Mouse (Mus musculus) limb, embryonic 11.5 days (tissue): ENCODE data around the gene Wdr59. TPM values are rescaled to one million over a fixed set of nuclear protein-coding genes. Genes with fewer than 3 reads are reported as not detected.

Experiments used
- ATAC-seq: fragments of 200-750 bp; cut with Nextera tagmentation; 2 replicates; pipeline ENCODE4 v1.8.0; 2017; ENCODE audit warnings: low read depth; ENCODE audit not compliant: insufficient number of reproducible peaks, low FRiP score, low TSS enrichment
- DNase-seq: peaks from one replicate; pipeline ENCODE4 v3.0.0-alpha.2; 2015; ENCODE audit warnings: low spot score
- H3K27ac ChIP-seq: fragments of 300-500 bp; sonication (generic); replicated peaks from 2 replicates; pipeline ENCODE4 v1.5.1; 2014; ENCODE audit warnings: low read depth, mild to moderate bottlenecking, low read length
- H3K27me3 ChIP-seq: fragments of 300-500 bp; sonication (generic); 2 replicates; pipeline ENCODE4 v1.6.1; 2014; ENCODE audit warnings: mild to moderate bottlenecking, low read length, mixed read lengths; ENCODE audit not compliant: control insufficient read depth, insufficient read depth
- H3K36me3 ChIP-seq: fragments of 300-500 bp; sonication (generic); 2 replicates; pipeline ENCODE4 v1.6.1; 2014; ENCODE audit warnings: mild to moderate bottlenecking, low read length, moderate library complexity, mixed read lengths; ENCODE audit not compliant: control insufficient read depth, insufficient read depth
- H3K4me1 ChIP-seq: fragments of 300-500 bp; sonication (generic); 2 replicates; pipeline ENCODE4 v1.6.1; 2014; ENCODE audit warnings: low read length, mixed read lengths; ENCODE audit not compliant: control insufficient read depth, insufficient read depth
- H3K4me2 ChIP-seq: fragments of 300-500 bp; sonication (generic); 2 replicates; pipeline ENCODE4 v1.6.1; 2014; ENCODE audit warnings: low read depth, mild to moderate bottlenecking, moderate library complexity; ENCODE audit not compliant: severe bottlenecking
- H3K4me3 ChIP-seq: fragments of 300-500 bp; sonication (generic); 2 replicates; pipeline ENCODE4 v1.5.1; 2014; ENCODE audit warnings: low read depth, low read length
- H3K9ac ChIP-seq: fragments of 300-500 bp; sonication (generic); 2 replicates; pipeline ENCODE4 v1.6.1; 2014; ENCODE audit warnings: mild to moderate bottlenecking, low read length
- H3K9me3 ChIP-seq: fragments of 300-500 bp; sonication (generic); 2 replicates; pipeline ENCODE4 v1.6.1; 2016; ENCODE audit warnings: low read length; ENCODE audit not compliant: control insufficient read depth
- WGBS: fragments of 180-500 bp; shearing (Covaris S2); extraction: QIAGEN DNeasy Blood & Tissue Kit; methylation state at CpG from one replicate; pipeline ENCODE4 v1.1.7; 2014; 5-methylcytosine and 5-hydroxymethylcytosine counted together
- polyA plus RNA-seq: library from polyadenylated mRNA; unstranded; fragments of >200 nt; fragmentation: Nextera tagmentation; extraction: Ambion mirVana; gene quantifications from 2 replicates; pipeline ENCODE4 v1.2.1, GENCODE M21; 2014

Wdr59 gene
- polyA plus RNA-seq, 1 experiment from 2014 or later, result 4.5 TPM

DNA sequence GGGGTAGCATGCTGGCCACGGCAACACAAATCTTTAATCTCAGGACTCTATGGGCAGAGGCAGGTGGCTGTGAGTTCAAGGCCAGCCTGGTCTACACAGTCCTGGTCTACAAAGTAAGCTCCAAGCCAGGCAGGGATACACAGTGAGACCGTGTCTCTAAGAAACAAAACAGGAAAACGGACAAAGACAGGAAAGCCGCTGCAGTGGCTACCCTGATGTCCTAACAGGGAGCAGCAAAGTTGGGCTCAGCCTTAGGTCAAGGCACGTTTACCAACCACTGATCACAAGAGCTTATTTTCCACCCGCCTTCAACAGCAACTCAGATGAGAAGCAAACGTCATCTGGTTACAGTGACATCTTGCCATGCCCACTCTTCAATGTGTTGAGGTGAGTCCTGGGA lies 25.6 kb downstream of the Wdr59 start:
- 89% methylated on average over 7 of the region's 7 CpGs for WGBS
- H3K4me2 ChIP-seq, result no peak overlapping the region
- no peak overlapping the region for H3K9ac ChIP-seq
- DNase-seq, result no peak
- H3K4me1 ChIP-seq, result no peaks in the 10 kb centered on the region
- no peaks in the 10 kb centered on the region for H3K27me3 ChIP-seq
- ATAC-seq, result no peak
- no peak overlapping the region for H3K4me3 ChIP-seq
- H3K27ac ChIP-seq, result no peak overlapping the region
- H3K9me3 ChIP-seq, result no peaks in the 10 kb centered on the region
- H3K36me3 ChIP-seq, result peaks cover 2% of the 10 kb centered on the region; the same call in 1 of the 2 replicates

DNA sequence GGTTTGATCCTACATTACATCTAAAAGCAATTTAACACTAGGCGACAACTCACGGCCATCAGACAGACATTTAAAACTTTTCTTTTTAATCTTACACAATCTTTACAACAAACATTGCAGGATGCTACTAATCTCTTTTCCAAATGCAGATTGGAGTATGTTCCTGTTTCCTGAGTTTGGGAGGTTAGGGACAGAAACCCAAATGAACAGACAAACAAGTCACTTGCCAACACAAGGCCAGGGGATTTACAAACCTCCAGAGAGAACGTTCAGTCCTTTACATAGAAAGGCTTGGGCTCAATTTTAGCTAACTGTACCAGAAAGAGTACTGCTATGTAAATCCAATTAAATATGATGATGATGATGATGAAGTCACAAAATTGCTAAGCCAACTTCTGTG lies 28.7 kb downstream of the Wdr59 start:
- H3K27me3 ChIP-seq, result no peaks in the 10 kb centered on the region
- H3K4me2 ChIP-seq, result no peak overlapping the region
- no peaks in the 10 kb centered on the region for H3K9me3 ChIP-seq
- DNase-seq (no peak), ATAC-seq (no peak)
- no peak overlapping the region for H3K4me3 ChIP-seq
- no peak overlapping the region for H3K27ac ChIP-seq
- peaks cover 2% of the 10 kb centered on the region; the same call in 1 of the 2 replicates for H3K36me3 ChIP-seq
- 93% methylated on average over 3 of the region's 3 CpGs for WGBS
- H3K4me1 ChIP-seq, result no peaks in the 10 kb centered on the region
- H3K9ac ChIP-seq, result no peak overlapping the region

DNA sequence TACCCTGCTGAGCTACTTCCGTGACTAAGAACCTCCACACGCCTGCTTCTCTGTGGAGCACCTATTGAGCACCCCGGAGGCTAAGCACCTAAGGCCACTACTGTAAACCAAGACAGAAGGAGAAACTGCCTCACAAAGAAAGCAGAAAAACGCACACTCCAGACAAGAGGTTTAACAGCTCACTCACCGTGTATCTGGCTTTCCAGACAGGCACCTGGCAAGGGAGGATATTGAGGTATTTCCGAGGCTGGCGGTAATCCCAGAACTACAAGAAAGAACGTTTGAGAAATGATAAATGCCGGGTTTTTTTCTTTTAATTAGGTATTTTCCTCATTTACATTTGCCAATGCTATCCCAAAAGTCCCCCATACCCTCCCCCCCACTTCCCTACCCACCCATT lies 29.4 kb downstream of the Wdr59 start:
- 92% methylated on average over 9 of the region's 9 CpGs for WGBS
- H3K36me3 ChIP-seq, result peaks cover 2% of the 10 kb centered on the region; the same call in 1 of the 2 replicates
- ATAC-seq (no peak), DNase-seq (no peak)
- no peak overlapping the region for H3K9ac ChIP-seq
- H3K9me3 ChIP-seq, result no peaks in the 10 kb centered on the region
- no peaks in the 10 kb centered on the region for H3K27me3 ChIP-seq
- no peaks in the 10 kb centered on the region for H3K4me1 ChIP-seq
- no peak overlapping the region for H3K4me2 ChIP-seq
- H3K27ac ChIP-seq, result no peak overlapping the region
- H3K4me3 ChIP-seq, result no peak overlapping the region

DNA sequence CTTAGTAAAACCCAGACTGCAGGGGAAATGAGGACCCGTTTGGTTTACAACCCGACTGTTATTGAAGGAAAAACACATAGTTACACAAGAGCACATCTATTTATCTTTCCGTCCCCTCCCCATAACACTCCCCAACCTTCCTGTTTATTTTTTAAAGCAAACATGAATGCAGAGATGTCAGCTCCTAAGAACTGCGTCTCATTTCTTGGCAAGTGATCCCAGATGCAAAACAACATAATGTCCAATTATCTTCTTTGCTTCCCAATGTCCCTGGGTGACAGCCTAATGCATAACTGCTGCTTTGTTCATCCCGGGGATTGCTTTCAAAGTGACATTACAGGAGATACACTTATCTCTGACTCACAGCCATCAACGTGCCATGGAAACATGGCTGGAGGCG lies 30.7 kb downstream of the Wdr59 start:
- Histone ChIP-seq H3K27ac (no peak overlapping the region), H3K9ac (no peak overlapping the region), H3K4me2 (no peak overlapping the region), H3K9me3 (no peaks in the 10 kb centered on the region), H3K36me3 (peaks cover 2% of the 10 kb centered on the region; the same call in 1 of the 2 replicates), H3K4me3 (no peak overlapping the region), H3K4me1 (no peaks in the 10 kb centered on the region), H3K27me3 (no peaks in the 10 kb centered on the region)
- 81% methylated on average over 7 of the region's 7 CpGs for WGBS
- ATAC-seq (no peak), DNase-seq (no peak)

DNA sequence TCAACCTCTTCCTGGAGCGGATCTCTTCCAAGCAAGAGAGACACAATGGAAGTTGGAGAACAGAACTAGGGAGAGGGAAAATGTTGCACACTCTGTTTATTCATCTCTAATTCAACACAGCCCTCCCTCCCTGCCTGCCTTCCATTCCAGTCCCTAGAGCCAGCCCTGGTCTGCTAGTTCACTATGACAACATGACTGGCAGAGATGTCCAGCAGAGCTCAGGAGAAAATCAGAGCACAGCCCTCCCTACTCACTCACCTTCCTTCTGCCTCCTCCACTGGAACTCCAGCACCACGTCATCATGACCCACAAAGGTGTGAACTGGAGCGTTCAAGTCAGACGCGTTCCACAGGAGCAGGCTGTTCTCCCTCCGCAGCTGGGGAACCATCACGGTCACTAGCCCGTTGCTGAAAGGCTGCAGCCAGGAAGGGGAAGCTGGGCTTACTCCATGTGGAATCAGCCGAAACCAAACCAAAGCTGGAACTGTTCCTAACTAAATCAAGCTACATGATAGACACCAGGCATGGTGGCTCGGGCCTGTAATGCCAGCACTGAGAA lies 31.8 kb downstream of the Wdr59 start:
- Histone ChIP-seq H3K4me2 (no peak overlapping the region), H3K27me3 (no peaks in the 10 kb centered on the region), H3K4me3 (no peak overlapping the region), H3K9ac (no peak overlapping the region), H3K36me3 (peaks cover 2% of the 10 kb centered on the region; the same call in 1 of the 2 replicates), H3K27ac (no peak overlapping the region), H3K4me1 (no peaks in the 10 kb centered on the region), H3K9me3 (no peaks in the 10 kb centered on the region)
- no peak for ATAC-seq
- WGBS, result 84% methylated on average over 10 of the region's 10 CpGs
- DNase-seq, result no peak

DNA sequence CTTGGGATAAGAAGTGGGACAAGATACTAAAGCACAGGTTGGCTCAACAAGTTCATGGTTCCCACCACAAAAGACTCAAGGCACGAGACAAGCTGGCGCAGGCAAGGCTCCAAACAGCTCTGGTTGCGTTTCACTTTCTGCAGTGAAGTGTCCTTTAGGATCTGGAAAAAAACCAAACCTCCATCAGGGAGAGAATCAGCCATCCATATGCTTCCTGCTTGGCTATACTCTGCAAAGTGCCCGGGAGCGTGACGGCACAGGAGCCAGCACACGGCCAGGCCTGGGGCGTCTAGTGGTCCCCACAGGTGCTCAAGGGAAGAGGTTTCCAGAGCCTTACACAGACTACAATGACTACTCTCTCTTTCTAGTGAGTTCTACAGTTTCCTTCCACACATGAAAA lies 41.2 kb downstream of the Wdr59 start:
- no peaks in the 10 kb centered on the region for H3K9me3 ChIP-seq
- no peaks in the 10 kb centered on the region for H3K4me1 ChIP-seq
- no peak overlapping the region for H3K27ac ChIP-seq
- WGBS, result 94% methylated on average over 8 of the region's 8 CpGs
- no peak for DNase-seq
- H3K4me3 ChIP-seq, result no peak overlapping the region
- H3K36me3 ChIP-seq, result peaks cover 8% of the 10 kb centered on the region
- ATAC-seq, result no peak
- no peaks in the 10 kb centered on the region for H3K27me3 ChIP-seq
- no peak overlapping the region for H3K9ac ChIP-seq
- no peak overlapping the region for H3K4me2 ChIP-seq

DNA sequence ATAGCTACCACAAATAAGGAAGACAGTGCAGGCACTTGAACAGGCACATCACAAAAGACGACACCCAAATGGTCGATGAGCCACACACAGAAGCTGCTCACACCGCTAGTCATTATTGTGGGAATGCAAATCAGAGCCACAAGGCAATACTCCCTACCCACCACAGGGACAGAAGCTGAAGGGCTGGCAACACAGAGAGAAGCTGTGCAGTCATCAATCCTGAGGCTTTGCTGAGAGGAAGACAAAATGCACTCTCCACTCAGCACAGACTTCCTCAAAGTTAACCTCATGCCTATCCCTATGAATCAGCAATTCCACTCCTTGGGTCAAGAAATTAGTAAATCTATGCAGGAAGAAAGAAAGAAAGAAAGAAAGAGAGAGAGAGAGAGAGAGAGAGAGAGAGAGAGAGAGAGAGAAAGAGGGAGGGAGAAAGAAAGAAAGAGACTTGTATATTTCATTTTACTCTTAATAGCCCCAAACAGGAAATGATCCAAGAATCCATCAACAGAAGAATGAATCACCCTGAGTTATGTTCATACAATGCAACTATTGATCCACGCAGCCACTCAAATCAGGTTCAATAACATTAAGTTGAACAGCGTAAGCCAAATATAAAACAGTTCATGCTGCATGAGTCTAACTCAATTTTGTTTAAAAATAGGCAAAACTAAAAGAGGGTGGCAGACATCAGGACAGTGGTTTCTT lies 44.0 kb downstream of the Wdr59 start:
- WGBS, result 90% methylated on average over 5 of the region's 5 CpGs
- H3K4me2 ChIP-seq, result no peak overlapping the region
- H3K4me1 ChIP-seq, result no peaks in the 10 kb centered on the region
- no peak overlapping the region for H3K9ac ChIP-seq
- H3K4me3 ChIP-seq, result no peak overlapping the region
- DNase-seq (no peak), ATAC-seq (no peak)
- peaks cover 3% of the 10 kb centered on the region for H3K36me3 ChIP-seq
- H3K27ac ChIP-seq, result no peak overlapping the region
- no peaks in the 10 kb centered on the region for H3K27me3 ChIP-seq
- no peaks in the 10 kb centered on the region for H3K9me3 ChIP-seq

DNA sequence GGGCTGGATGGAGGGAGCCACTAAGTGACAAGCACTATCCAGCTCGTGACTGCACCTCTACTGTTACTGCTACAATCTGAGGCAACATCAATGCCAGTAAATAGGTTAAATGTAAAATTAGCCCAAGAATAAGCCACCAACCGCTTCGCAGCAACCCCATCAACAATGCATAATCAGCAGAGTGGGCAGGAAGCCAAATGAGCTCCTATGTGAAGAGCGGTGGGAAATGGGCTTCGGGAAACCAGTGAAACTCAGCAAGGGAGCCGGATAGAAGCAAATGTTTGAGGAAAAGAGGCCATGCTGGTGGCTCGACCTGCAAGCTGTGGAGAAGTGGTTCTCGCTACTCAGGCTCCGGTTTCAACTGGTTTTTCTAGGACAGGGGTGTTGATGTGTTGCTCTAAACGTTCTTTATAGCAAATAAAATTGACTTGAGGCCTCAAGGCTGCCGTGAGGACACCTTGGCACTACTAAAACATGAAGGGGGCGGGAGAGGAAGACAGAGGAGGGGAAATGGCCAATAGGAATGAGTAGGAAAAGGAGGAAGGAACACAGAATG lies 50.3 kb downstream of the Wdr59 start:
- DNase-seq, result no peak
- H3K9me3 ChIP-seq, result no peaks in the 10 kb centered on the region
- H3K4me1 ChIP-seq, result no peaks in the 10 kb centered on the region
- H3K4me2 ChIP-seq, result no peak overlapping the region
- no peak overlapping the region for H3K9ac ChIP-seq
- ATAC-seq, result no peak
- peaks cover 2% of the 10 kb centered on the region; the same call in 1 of the 2 replicates for H3K36me3 ChIP-seq
- no peaks in the 10 kb centered on the region for H3K27me3 ChIP-seq
- no peak overlapping the region for H3K4me3 ChIP-seq
- WGBS, result 87% methylated on average over 12 of the region's 12 CpGs
- H3K27ac ChIP-seq, result no peak overlapping the region
